Mouse (Mus musculus): ENCODE data around the gene Gimap7.
A peak's percentile ranks its signal among the peaks of the same experiment; 100 is the strongest.
"Not testable (repeated sequence)": the region's sequence is repeated elsewhere in the genome, so short reads cannot be mapped to it uniquely, and the experiment has no call there.

The Gimap7 gene

DNA sequence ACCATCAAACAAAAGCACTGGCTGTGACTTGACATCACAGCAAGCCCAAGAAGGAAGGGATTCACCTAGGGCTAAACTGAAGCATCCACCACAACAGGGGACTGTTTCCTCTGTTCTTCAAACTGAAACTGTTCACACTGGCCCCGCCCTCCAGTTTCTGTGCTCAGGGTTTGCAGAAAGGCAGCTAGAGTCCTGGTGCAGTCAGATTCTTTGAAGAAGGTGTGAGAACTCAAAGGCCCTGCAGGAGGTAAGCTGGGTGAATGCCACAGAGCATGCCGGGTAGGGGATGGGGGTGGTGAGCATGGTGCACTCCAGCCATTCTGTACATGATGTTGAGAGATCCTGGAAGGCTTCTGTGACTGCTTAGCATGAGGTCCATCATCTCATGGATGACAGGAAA, at the start of gene Gimap7, which contains the start of gene Gm28053:
Gimap7 (plus strand) TSS at position 167 of the 400 bp plus-strand sequence.
Gm28053 (plus strand) TSS at position 153 of the 400 bp plus-strand sequence.
- DNase-seq, result no peak

DNA sequence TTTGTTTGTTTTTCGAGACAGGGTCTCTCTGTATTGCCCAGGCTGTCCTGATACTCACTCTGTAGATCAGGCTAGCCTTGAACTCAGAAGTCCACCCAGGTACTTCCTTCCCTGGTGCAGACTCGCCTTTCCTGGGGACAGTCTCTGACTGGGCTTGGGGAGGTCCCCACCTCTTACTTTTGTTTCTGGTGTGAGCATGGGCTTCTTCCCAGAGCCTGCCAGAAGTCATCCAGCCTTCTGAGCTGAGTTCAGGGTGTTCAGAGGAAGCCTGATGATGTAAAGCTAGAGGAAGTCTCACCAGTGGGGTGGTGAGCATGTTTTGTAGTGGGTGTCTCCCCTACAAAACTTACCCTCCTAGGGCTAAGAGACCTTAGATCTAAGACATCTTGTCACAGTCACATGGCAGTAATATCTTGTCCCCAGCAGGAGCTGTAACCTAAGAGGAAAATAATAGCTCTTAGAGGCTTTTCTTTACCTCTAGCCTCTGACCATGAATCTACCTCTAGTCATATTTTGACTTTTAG, 48.9 kb upstream of the Gimap7 start:
- DNase-seq, result no peak

DNA sequence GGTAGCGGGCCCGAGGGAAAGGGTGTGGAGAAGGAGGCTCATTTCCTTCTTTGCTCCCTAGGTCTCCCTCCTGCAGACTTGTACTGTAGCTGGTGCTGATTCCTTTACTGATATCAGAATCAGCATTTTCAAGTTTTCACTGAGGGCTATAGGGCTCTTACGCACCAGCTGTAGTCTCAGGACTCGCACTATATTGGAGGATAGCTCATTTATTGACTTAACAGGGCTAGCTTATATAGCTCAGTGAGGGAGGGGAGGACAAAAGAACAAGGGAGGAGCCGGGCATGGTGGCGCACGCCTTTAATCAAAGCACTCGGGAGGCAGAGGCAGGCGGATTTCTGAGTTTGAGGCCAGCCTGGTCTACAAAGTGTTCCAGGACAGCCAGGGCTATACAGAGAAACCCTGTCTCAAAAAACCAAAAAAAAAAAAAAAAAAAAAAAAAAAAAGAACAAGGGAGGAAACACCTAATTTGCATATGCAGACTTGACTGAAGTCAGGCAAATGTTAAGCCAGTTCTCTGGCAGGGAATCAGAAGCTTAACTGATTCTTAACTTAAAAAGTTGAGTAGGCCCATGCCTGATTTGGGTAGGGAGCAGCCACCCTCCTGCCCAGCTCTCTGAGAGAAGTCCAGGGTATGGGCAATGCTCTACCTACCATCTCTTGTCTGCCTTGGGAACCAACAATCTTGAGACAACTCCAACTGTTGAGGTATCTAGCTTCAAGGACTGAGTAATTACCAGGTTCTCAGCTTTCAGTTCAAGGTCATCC, 43.9 kb upstream of the Gimap7 start:
- DNase-seq, result no peak

DNA sequence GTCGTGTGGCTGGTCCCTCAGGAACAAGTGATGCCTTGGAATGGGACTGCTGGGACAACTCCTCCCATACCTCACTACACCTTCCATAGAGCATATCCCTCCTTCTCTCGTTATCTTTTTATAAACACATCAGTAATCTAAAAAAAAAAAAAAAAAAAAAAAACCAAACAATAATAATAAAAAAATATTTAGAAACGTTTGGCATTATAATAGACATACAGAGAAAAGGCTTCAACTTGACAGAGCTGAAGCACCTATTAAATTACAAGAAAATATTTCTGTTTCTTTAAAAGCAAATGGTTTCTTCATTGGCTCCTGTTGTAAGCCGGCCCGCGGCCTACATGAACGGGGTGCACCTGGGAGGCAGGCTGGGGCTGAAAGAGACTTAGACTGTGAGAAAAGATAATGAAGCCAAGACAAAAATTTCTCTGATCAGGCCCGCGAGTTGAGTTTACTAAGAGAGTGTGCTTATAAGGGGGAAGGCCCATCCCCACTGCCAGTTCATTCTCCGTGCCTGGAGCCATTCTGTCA, 43.0 kb upstream of the Gimap7 start:
- no peak for DNase-seq

DNA sequence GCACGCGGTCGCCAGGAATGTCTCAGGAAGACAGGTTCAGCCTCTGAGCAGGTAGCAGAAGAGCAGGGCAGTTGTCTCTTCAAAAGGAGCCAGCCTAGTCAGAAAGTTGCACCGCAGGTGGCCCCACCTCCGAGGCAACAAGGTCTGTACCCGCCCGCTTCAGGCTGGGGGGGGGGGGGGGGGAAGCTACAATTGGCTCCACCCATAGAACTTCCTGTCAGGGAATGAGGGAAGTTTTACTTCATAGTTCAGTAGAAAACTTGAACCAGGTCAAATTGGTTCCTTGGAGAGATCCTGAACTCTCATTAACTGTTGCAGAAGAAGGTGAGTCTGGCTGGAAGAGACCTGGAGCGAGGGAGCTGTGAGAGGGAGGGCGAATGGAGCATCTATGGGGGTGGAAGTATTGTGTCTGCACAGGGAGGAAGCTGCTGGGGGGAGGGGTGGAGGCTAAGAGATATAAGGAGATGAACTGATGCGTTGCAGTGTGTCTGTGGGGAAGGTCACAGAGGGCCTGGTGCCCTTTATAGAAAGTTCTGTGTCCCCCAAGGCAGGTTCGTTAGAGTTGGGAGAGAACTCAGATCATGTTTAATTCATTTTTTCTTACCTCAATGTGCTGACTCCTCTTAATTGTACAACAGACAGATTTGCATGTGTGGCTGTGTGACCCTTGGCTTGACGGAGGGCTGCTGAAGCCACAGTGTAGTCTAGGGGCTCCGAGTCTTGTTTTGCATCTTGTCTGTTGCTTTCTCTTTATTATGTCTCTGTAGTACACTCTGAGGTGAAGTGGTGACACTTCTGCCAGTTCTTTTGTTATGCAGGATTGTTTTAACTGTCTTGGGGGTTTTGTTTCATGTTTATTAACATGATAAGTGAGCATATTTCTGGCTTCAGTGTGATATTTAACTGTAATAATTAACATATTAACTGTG, 42.2 kb upstream of the Gimap7 start, which contains the start of gene Gimap9:
Gimap9 (plus strand) TSS at position 199 of the 929 bp plus-strand sequence.
- DNase-seq, result peak; percentile 25

DNA sequence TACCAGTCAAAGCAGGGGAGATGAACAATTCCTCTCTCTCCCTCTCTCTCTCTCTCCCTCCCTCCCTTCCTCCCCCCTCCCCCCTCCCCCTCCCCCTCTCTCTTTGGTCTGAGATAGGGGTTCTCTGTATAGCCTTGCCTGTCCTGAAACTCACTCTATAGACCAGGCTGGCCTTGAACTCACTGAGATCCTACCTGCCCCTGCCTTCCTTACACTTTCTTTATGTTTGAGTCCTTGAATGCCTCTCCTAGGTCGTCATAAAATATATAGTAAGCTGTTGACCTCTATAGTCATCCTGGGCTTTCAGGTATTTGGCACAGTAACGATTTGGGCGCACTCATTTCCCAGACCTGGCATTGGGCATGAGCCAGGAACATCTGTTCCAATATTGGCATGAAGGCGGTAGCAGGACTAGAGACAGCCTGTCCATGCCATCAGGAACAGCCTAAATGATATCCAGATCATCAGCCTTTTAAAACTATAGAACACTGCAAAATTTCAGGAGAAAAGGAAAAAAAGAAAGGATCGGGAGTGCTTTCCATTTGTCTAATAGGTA, 41.5 kb upstream of the Gimap7 start:
- no peak for DNase-seq

DNA sequence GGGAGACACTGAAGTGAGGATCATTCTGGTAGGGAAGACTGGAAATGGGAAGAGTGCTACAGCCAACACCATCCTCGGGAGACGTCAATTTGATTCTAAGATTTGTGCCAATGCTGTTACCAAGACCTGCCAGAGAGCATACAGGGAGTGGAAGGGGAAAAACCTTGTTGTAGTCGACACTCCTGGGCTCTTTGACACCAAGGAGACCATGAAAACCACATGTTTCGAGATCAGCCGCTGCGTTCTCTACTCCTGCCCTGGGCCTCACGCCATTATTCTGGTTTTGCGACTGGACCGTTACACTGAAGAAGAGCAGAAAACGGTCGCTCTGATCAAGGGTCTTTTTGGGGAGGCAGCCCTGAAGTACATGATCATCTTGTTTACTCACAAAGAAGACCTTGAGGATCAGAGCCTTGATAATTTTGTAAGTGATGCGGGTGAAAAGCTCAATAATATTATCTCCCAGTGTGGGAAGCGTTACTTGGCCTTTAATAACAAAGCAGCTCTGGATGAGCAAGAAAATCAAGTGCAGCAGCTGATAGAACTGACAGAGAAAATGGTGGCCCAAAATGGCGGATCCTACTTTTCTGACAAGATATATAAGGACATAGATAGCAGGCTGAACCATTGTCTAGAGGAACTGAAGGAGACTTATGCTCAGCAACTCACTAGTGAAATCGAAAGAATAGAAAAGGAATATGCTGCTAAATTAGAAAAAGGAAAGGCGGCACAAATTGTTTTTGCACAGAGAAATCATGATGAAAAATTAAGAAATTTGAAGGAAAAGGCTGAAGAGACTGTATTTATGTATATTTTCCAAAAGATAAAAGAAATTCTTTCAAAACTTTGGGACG, 40.7 kb upstream of the Gimap7 start:
- no peak for DNase-seq

DNA sequence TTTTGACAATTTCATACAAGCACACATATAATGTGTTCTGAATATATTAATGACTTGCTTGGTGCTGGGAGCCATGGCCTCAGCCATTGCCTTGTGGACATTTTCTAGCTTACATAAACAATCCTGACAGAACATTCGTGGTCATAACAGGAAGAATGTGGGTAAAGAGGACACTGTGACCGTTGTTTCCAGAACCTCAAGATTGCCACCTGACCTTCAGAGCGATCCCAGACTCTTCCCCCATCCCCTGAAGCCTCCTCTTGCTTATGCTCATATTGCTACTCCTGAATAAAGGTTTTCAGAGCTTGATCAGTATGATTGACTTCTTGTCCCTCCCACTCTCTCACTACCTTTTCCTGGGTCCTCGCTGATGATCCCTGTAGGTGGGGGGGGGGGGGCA, 40.0 kb upstream of the Gimap7 start:
- no peak for DNase-seq

DNA sequence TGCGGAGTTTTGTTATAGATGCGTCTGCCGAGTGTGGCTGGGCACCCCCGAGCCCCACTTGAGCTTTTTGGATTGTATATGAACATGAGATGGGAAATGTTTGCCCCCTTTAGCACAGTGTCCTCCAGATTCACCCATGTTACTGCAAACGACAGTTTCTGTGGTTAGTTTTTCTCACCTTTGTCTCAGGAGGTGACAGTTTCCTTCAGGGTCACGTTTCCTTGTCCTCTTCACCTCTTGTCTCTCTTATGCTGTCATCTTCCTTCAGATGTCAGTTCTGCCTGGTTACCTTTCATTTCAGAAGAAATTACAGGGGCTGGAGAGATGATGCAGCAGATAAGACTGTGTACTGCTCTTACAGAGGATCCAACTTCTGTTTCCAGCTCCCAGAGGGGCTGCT, 38.7 kb upstream of the Gimap7 start:
- no peak for DNase-seq

DNA sequence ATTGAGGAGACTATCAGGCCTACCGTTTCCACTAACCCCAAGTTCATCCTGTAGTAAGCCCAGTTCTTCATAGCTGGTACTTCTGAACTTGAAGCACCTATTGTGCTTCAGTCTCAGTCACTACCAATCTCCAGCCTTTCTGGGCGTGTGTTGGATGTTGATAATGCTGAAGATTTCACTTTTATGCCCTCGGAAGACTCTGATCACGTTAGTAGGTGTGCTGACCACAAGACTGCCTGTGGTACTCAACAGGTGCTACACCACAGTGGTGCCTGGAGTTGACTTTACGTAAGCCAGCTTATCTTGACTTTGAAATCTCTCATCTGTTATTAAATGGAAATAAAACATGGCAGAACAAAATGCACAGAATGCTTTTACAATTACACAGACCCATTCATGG, 38.0 kb upstream of the Gimap7 start:
- DNase-seq, result no peak

DNA sequence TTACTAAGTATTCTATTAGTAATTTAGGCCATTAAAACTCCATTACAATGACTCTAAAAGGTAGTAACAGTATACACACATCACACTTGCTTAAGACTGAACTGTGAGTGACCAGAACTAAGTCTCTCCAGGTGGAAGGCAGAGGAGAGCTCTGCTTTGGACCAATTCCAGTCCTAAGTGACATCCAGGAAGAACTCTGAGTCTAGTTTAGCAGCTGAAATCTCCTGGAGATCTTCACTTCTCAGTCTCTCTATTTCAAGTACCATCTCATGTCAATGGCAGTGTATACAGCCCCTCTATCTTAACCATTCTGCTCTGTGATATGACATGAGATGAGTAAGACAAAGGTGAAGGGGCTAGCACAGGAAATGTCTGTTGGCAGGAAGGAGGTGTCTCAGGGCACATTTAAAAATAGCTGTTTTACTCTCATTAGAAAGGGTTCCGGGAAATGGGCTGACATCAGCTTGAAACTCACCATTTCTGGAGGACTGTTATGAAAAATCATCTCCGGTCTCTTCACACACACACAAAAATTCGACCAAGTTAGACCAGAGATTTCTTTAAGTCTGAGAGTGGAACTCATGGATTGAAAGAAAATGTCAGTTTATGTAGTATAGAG, 36.8 kb upstream of the Gimap7 start:
- no peak for DNase-seq

DNA sequence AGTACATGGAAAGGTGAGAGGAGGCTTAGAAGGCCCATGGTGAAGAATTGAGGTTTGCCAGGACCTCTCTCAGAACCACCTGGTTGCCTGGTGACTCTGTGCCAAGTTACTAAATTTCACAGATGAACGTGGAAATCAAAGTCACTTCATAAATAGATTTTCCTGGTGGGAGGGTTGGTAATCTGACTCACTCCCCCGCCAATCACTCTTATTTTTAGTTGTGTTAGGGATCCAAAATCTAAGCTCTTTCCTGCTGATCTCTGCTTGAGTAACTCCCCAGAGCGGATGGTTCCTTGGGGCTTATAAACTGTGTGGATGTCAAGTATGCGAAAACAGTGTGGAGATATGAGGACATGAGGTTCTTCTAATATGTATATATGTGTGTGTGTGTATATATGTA, 36.1 kb upstream of the Gimap7 start:
- no peak for DNase-seq

DNA sequence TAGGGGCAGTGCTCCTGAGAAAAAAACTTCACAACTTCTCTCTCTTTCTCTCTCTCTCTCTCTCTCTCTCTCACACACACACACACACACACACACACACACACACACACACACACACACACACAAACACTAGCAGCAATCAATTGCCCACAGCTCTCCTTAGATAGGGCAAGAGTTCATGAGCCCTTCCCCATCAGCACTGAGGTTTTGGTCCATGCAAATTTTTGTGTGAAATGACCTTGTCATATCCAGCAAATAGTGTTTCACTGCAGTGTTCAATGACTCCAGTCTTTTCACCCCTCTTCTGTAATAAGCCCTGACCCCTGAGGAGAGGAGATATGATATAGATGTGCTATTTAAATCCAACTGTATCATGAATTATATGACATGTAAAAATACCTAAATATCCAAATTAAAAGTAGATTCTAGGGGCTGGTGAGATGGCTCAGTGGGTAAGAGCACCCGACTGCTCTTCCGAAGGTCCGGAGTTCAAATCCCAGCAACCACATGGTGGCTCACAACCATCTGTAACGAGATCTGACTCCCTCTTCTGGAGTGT, 35.1 kb upstream of the Gimap7 start:
- not testable (repeated sequence) for DNase-seq

DNA sequence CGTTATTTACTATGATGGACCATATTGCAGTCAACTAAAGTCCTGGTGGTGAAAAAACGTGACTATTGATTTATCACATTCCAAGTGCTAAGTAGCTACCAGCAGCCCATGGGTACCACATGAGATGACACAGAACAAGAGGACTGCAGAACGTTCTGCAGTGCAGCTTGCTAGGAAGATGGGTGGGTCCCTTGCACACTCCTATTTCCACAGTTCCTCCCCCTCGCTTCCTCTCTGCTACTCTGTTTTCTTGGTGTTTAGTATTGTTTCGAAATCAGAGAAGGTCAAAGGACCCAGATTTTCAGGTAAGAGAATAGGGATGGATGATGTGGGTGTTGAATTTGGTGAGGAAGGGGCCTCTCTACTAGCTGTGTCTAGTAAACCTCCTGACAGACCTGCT, 34.1 kb upstream of the Gimap7 start, which contains the start of gene Gimap4:
Gimap4 (plus strand) TSS at position 231 of the 400 bp plus-strand sequence.
- DNase-seq, result no peak

DNA sequence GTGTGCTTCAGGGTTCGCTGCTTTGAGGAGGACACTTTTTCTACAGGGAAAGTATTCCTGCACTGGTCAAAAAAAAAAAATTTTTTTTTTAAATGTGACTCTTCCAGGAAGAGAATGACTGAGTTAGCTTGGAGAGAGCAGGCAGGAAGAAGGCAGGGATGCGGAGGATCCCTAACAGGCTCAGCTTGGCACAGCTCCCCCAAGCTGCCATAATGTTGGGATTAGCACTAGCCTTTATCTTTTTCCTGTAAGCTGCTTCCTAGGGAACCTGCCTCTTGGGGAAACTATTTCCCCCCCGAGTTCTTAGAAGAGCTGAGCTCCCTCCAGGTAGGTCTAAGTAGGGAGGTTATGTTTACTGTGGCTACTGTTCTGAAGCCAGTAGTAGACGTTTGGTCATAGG, 33.6 kb upstream of the Gimap7 start:
- no peak for DNase-seq

DNA sequence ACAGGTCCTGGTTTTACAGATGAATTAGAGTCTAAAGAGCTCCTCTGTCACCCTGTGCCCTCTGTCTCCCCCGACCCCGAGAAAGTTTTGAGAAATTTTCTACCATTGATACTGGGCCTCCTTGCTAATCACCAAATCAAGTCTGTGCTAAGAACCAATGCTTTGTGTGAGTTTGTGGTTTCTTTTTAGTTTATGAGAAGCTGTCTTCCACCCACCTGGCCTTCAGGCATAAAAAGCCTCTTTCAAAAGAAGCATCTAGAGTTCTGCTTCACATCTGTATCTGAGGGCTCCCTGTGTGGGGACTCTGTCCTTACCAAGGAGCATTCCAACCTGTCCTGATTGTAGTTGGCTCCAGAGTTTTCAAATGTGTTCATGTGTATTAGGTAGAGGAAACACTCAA, 33.2 kb upstream of the Gimap7 start:
- no peak for DNase-seq

DNA sequence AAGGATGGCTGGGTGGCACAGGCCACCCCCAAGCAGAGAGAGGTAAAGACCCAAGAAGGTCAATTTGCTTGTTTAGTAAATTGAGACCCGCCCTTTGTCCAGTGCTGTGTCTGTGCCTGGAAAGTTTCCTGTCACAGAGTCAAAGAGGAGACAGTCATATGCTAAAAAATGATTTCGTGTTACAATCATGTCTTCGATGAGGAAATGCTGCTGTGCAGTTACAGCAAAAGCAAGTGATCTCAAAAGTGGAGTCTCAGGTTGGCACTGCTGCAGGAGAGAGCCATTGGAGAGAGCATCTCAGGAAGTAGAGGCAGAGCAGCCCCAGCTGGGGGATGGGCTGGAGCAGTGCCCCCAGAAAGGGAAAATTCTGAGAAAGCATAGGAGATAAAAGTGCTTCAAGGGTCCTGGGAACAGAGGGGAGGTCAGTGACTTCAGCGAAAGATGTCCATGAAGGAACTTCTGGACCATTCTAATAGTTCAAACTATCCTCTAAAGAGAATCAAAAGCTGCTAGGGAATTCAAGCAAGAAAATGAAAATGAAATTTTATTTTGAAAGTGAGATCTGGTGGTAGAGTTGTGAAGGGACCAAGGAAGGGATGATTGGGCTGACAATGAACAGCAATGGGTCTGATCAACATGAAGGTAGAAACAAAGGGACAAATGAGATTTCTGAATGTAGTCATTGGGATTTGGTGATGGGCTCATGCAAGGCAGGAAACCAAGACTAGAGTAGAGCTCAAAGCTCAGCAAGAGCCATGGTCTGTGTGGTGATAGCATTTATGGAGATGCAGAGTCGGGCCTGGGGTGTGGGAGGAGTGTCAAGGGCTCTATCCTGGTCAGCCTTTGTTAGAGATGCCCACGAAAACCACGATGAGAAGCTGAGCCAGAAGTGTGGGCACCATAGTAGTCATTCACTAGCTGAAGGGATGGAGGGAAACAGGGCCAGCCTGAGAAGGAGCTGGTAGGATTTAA, 32.4 kb upstream of the Gimap7 start:
- no peak for DNase-seq

DNA sequence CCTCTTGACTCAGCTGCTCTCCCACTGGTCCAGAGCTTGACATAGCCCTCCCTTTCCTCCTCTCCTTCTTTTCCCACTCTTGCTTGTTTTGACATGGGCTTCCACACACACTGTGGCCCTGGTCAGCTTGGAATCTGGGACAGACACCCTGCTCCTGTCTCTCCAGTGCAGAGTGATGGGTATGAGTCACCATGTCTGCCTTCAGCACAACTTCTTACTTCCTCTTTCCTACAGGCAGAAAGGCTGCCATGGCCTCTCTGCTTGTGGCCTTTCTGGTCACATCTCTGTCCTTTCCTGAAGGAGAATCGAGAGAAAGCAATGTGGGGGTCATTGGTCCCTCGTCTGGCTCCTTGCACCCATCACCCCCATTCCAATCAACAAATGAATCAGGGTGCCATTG, 31.3 kb upstream of the Gimap7 start:
- no peak for DNase-seq

DNA sequence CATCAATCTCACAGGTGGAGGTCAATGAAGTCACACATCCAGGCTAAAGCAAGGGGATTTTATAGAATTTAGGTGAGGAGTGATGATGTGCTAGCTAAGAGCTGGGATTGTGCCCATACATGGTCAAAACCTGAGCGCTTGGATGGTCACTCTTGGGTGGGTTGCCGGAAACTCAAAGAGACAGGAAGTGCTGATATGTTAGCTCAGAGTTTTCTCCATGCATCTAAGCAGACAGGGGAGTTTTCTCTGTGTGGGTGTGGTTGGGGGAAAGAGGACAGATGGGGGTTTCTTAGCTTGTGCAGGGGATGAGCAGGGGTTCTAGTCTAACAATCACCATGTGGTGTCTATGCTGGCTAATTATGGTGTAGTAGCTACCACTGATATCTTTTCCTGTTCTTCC, 29.1 kb upstream of the Gimap7 start:
- DNase-seq, result no peak

DNA sequence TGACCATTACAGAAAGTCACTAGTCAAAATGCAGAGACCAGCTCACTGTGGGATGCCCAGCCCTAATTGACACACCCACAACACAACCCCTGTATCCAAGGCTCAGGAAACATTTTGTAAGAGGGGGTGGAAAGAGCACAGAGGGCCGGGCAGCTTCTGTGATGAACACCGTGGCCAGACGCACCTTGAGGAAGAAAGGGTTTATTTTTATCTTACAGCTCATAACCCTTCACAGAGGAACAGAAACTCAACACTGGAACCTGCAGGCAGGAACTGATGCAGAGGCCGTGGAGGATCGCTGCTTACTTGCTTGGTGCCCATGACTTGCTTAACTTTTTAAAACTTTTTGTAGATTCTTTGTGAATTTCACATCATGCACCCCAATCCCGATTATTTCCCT, 25.5 kb upstream of the Gimap7 start:
- DNase-seq, result no peak
